Mouse (Mus musculus) CH12.LX (cell line): ENCODE results near the gene Ngfr. TPM values are rescaled to one million over a fixed set of nuclear protein-coding genes. Genes with fewer than 3 reads are reported as not detected.
A peak's percentile ranks its signal among the peaks of the same experiment; 100 is the strongest.

Experiments used
- DNase-seq: peaks from one replicate; pipeline ENCODE4 v3.0.0-alpha.2; 2013; ENCODE audit errors: extremely low read depth
- H3K27ac ChIP-seq: 2 replicates; pipeline ENCODE4 v1.5.1; 2012; ENCODE audit warnings: low read depth, mild to moderate bottlenecking, control low read depth, moderate library complexity; ENCODE audit not compliant: insufficient read depth
- H3K27me3 ChIP-seq: replicated peaks from 2 replicates; pipeline ENCODE3; 2012; ENCODE audit warnings: inconsistent platforms
- H3K36me3 ChIP-seq, 2 experiments: replicated peaks in 1 of 2; 2 replicates each; pipeline versions ENCODE3 to v1.6.1; 2012; ENCODE audit warnings: inconsistent platforms in 1 of 2, low read length in 1 of 2, mild to moderate bottlenecking in 1 of 2, mixed read lengths in 1 of 2, moderate library complexity in 1 of 2; ENCODE audit not compliant: control insufficient read depth in 1 of 2, insufficient read depth in 1 of 2
- H3K4me1 ChIP-seq, 2 experiments: 2 replicates each; pipeline ENCODE4 v1.6.1; 2012; ENCODE audit warnings: inconsistent platforms in 1 of 2, moderate library complexity in 1 of 2; ENCODE audit not compliant: insufficient read depth in 2 of 2, control insufficient read depth in 1 of 2
- H3K4me2 ChIP-seq: 2 replicates; pipeline ENCODE4 v1.6.1; 2012; ENCODE audit warnings: low read depth, mild to moderate bottlenecking, control low read depth; ENCODE audit not compliant: poor library complexity, insufficient read depth, severe bottlenecking
- H3K4me3 ChIP-seq, 3 experiments: fragments of 150-350 bp in 1 of 3; sonication (generic) in 1 of 3; replicated peaks in 1 of 3; 2 replicates each; pipeline versions ENCODE3 to v1.5.1; 2011 to 2012; ENCODE audit warnings: low read depth in 2 of 3, low read length in 2 of 3, mild to moderate bottlenecking in 2 of 3, moderate library complexity in 2 of 3, control low read depth in 1 of 3, improper control_type of control experiment in 1 of 3, inconsistent platforms in 1 of 3, mixed read lengths in 1 of 3; ENCODE audit not compliant: poor library complexity in 1 of 3
- H3K79me2 ChIP-seq: replicated peaks from 2 replicates; pipeline ENCODE4 v1.6.1; 2012; ENCODE audit warnings: mild to moderate bottlenecking, moderate library complexity; ENCODE audit not compliant: control insufficient read depth, poor library complexity, insufficient read depth, severe bottlenecking; ENCODE audit errors: extremely low read depth
- H3K9ac ChIP-seq: 2 replicates; pipeline ENCODE4 v1.6.1; 2012; ENCODE audit warnings: low read depth, mild to moderate bottlenecking, control low read depth, moderate library complexity; ENCODE audit not compliant: insufficient read depth
- H3K9me3 ChIP-seq: replicated peaks from 2 replicates; pipeline ENCODE3; 2012; ENCODE audit warnings: low read length, inconsistent platforms, mixed read lengths
- CHD2 ChIP-seq: IDR thresholded peaks from 2 replicates; pipeline ENCODE4 v1.6.1; 2011; ENCODE audit warnings: low read length, improper control_type of control experiment
- E2F4 ChIP-seq: IDR thresholded peaks from 2 replicates; pipeline ENCODE4 v1.6.1; 2011; ENCODE audit warnings: low read depth, low read length, improper control_type of control experiment; ENCODE audit not compliant: insufficient replicate concordance
- ELF1 ChIP-seq: IDR thresholded peaks from 2 replicates; pipeline ENCODE4 v1.6.1; 2014; ENCODE audit warnings: low read depth, mild to moderate bottlenecking, inconsistent platforms, low read length, improper control_type of control experiment
- ETS1 ChIP-seq: conservative IDR thresholded peaks from 2 replicates; pipeline ENCODE4 v1.6.1; 2012; ENCODE audit warnings: low read depth, mild to moderate bottlenecking, inconsistent platforms, low read length, improper control_type of control experiment, moderate library complexity
- IRF4 ChIP-seq: IDR thresholded peaks from 2 replicates; pipeline ENCODE4 v1.6.1; 2014; ENCODE audit warnings: low read depth, mild to moderate bottlenecking, inconsistent platforms, low read length, improper control_type of control experiment
- JUND ChIP-seq: conservative IDR thresholded peaks from 2 replicates; pipeline ENCODE4 v1.6.1; 2011; ENCODE audit warnings: low read depth, low read length, improper control_type of control experiment
- KAT2A ChIP-seq: IDR thresholded peaks from 2 replicates; pipeline ENCODE4 v1.6.1; 2012; ENCODE audit warnings: low read length, improper control_type of control experiment, inconsistent platforms; ENCODE audit not compliant: insufficient replicate concordance
- MAFK ChIP-seq: IDR thresholded peaks from 2 replicates; pipeline ENCODE4 v1.6.1; 2011; ENCODE audit warnings: low read length, improper control_type of control experiment; ENCODE audit not compliant: insufficient replicate concordance
- MAZ ChIP-seq: IDR thresholded peaks from 2 replicates; pipeline ENCODE4 v1.6.1; 2012; ENCODE audit warnings: low read depth, mild to moderate bottlenecking, inconsistent platforms, low read length, improper control_type of control experiment, moderate library complexity
- MEF2A ChIP-seq: IDR thresholded peaks from 2 replicates; pipeline ENCODE4 v1.6.1; 2014; ENCODE audit warnings: low read depth, mild to moderate bottlenecking, inconsistent platforms, low read length, improper control_type of control experiment, borderline replicate concordance
- MYC ChIP-seq: IDR thresholded peaks from 2 replicates; pipeline ENCODE4 v1.6.1; 2011; ENCODE audit warnings: low read depth, mild to moderate bottlenecking, improper control_type of control experiment, low read length
- NELFE ChIP-seq: IDR thresholded peaks from 2 replicates; pipeline ENCODE4 v1.6.1; 2011; ENCODE audit warnings: low read depth, low read length, improper control_type of control experiment
- NRF1 ChIP-seq: IDR thresholded peaks from 2 replicates; pipeline ENCODE4 v1.6.1; 2014; ENCODE audit warnings: low read depth, mild to moderate bottlenecking, inconsistent platforms, low read length, improper control_type of control experiment, moderate library complexity
- PAX5 ChIP-seq: IDR thresholded peaks from 2 replicates; pipeline ENCODE4 v1.6.1; 2012; ENCODE audit warnings: low read length, inconsistent platforms, mixed read lengths
- RAD21 ChIP-seq: IDR thresholded peaks from 2 replicates; pipeline ENCODE4 v1.6.1; 2011; ENCODE audit warnings: low read depth, mild to moderate bottlenecking, low read length, improper control_type of control experiment, moderate library complexity
- SIN3A ChIP-seq: IDR thresholded peaks from 2 replicates; pipeline ENCODE4 v1.6.1; 2012; ENCODE audit warnings: low read length, improper control_type of control experiment, inconsistent platforms
- SMC3 ChIP-seq: IDR thresholded peaks from 2 replicates; pipeline ENCODE4 v1.6.1; 2011; ENCODE audit warnings: low read depth, low read length, improper control_type of control experiment
- TBP ChIP-seq: conservative IDR thresholded peaks from 2 replicates; pipeline ENCODE4 v1.6.1; 2011; ENCODE audit warnings: low read depth, low read length, improper control_type of control experiment
- TCF12 ChIP-seq: IDR thresholded peaks from 2 replicates; pipeline ENCODE4 v1.6.1; 2014; ENCODE audit warnings: low read depth, mild to moderate bottlenecking, inconsistent platforms, low read length, improper control_type of control experiment
- UBTF ChIP-seq: IDR thresholded peaks from 2 replicates; pipeline ENCODE4 v1.6.1; 2012; ENCODE audit warnings: low read depth, mild to moderate bottlenecking, inconsistent platforms, low read length, improper control_type of control experiment, moderate library complexity
- USF1 ChIP-seq: IDR thresholded peaks from 2 replicates; pipeline ENCODE4 v1.6.1; 2014; ENCODE audit warnings: low read depth, mild to moderate bottlenecking, inconsistent platforms, low read length, improper control_type of control experiment
- USF2 ChIP-seq: conservative IDR thresholded peaks from 2 replicates; pipeline ENCODE4 v1.6.1; 2011; ENCODE audit warnings: low read depth, low read length, improper control_type of control experiment
- ZC3H11A ChIP-seq: IDR thresholded peaks from 2 replicates; pipeline ENCODE4 v1.6.1; 2012; ENCODE audit warnings: low read depth, mild to moderate bottlenecking, inconsistent platforms, low read length, improper control_type of control experiment
- ZKSCAN1 ChIP-seq: IDR thresholded peaks from 2 replicates; pipeline ENCODE4 v1.6.1; 2012; ENCODE audit warnings: low read depth, inconsistent platforms, low read length, improper control_type of control experiment, borderline replicate concordance
- dilution Hi-C: fragments of 300-500 bp; cut with MboI; formaldehyde crosslinking; loops from 2 replicates; pipeline ENCODE4 v1.14.3; 2020; ENCODE audit warnings: low sequenced_read_pairs; ENCODE audit not compliant: extremely low pct_unique_long_range_greater_than_20kb, extremely low pct_ligation_motif_present
- in situ Hi-C: fragments of 300-500 bp; cut with MboI; formaldehyde crosslinking; loops from 3 replicates; pipeline ENCODE4 v1.14.3; 2019; ENCODE audit warnings: low sequenced_read_pairs, low pct_ligation_motif_present, low pct_unique_long_range_greater_than_20kb, mixed read lengths
- polyA plus RNA-seq: library from polyadenylated mRNA; unstranded; fragments of >175 nt; gene quantifications from 2 replicates; pipeline ENCODE4 v1.2.1, GENCODE M21; 2012; ENCODE audit warnings: low read depth; ENCODE audit not compliant: insufficient read length
- total RNA-seq, 2 experiments: library from RNA; depleted of rRNA; stranded (reverse); fragments of 300-350 nt in 1 of 2; fragments of >200 nt in 1 of 2; gene quantifications; 2 replicates each; pipeline ENCODE4 v1.2.3; 2012 to 2014

The Ngfr gene
- total and polyA plus RNA-seq, 3 experiments, result not detected

- no peaks in the 10 kb centered on the region for H3K79me2 ChIP-seq
- no peaks in the 10 kb centered on the region for H3K36me3 ChIP-seq
- H3K27me3 ChIP-seq, result peaks cover 83% of the 10 kb centered on the region
- peaks cover 5 to 6% of the 10 kb centered on the region in 2 experiments for H3K4me1 ChIP-seq
- H3K27ac ChIP-seq, result no peak overlapping the region
- no peak for DNase-seq
- dilution Hi-C loops (no loop called here), in situ Hi-C loops (loop anchor here (10.0 kb wide), 1 partner anchor 214 kb away; no protein-coding TSS in a partner anchor)
- H3K4me2 ChIP-seq, result no peak overlapping the region
- no peak overlapping the region for H3K9ac ChIP-seq
- no peak for TF ChIP-seq ELF1
- no peak for TF ChIP-seq MEF2A
- no peak for TF ChIP-seq MYC
- TF ChIP-seq KAT2A, result no peak
- no peak for TF ChIP-seq RAD21
- TF ChIP-seq ZC3H11A, result no peak
- no peak for TF ChIP-seq JUND
- no peak for TF ChIP-seq USF2
- no peak for TF ChIP-seq TCF12
- TF ChIP-seq ETS1, result no peak
- no peak for TF ChIP-seq MAZ
- no peak for TF ChIP-seq PAX5
- TF ChIP-seq NRF1, result no peak
- TF ChIP-seq USF1, result no peak
- no peak for TF ChIP-seq SMC3
- TF ChIP-seq MAFK, result no peak
- no peak for TF ChIP-seq IRF4
- no peak overlapping the region for H3K4me3 ChIP-seq
- peaks cover 4% of the 10 kb centered on the region for H3K9me3 ChIP-seq
Observed at GRCm38 (mm10) chr11:95540637-95541385, 46.7 kb downstream of the Ngfr start.

- Histone ChIP-seq H3K27ac (no peak overlapping the region), H3K9ac (no peak overlapping the region), H3K4me1 (peaks cover 5 to 6% of the 10 kb centered on the region in 2 experiments), H3K4me3 (no peak overlapping the region), H3K36me3 (no peaks in the 10 kb centered on the region), H3K9me3 (peaks cover 4% of the 10 kb centered on the region), H3K4me2 (no peak overlapping the region), H3K79me2 (no peaks in the 10 kb centered on the region), H3K27me3 (peaks cover 81% of the 10 kb centered on the region)
- TF ChIP-seq ZKSCAN1 (no peak), NELFE (no peak), CHD2 (no peak), SIN3A (no peak), E2F4 (no peak), NRF1 (no peak), MAFK (no peak), MAZ (no peak), IRF4 (no peak), UBTF (no peak), TBP (no peak), SMC3 (no peak)
- dilution Hi-C loops (no loop called here), in situ Hi-C loops (no loop called here)
- peak; percentile 26 for DNase-seq
Observed at GRCm38 (mm10) chr11:95538378-95539104, 49.0 kb downstream of the Ngfr start.
